Mouse (Mus musculus): Measurements from ENCODE around the gene Polr1a.
"Not testable (repeated sequence)": the region's sequence is repeated elsewhere in the genome, so short reads cannot be mapped to it uniquely, and the experiment has no call there.

Gene Polr1a

GRCm38 (mm10) chr6:71908481-71909381 lies at the start of gene Polr1a, which contains the start of gene Ptcd3:
Gene Polr1a, plus strand, starts transcription at chr6:71909053.
Gene Ptcd3, minus strand, starts transcription at chr6:71908750.
- DNase-seq: peak; percentile 95

GRCm38 (mm10) chr6:71867751-71868150 lies 41.1 kb upstream of the Polr1a start:
- no peak for DNase-seq

- DNase-seq: no peak
Measured at GRCm38 (mm10) chr6:71868809-71869208, 40.0 kb upstream of the Polr1a start.

DNA sequence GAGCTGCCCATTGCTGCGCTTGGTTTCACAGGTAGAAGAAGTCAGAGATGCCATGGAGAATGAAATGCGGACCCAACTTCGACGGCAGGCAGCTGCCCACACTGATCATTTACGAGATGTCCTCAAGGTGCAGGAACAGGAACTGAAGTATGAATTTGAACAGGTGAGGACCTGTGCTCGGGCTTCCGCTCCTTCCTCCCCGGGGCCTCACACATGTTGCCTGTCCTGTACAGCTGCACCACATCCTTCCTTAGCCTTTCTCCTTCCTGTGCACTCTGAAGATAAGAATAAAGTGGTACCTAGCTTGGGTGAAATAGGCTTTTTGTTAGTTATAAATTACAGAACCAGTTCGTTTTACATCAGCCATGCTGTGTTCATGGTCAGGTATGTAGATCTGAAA lies 37.5 kb upstream of the Polr1a start:
- no peak for DNase-seq

DNA sequence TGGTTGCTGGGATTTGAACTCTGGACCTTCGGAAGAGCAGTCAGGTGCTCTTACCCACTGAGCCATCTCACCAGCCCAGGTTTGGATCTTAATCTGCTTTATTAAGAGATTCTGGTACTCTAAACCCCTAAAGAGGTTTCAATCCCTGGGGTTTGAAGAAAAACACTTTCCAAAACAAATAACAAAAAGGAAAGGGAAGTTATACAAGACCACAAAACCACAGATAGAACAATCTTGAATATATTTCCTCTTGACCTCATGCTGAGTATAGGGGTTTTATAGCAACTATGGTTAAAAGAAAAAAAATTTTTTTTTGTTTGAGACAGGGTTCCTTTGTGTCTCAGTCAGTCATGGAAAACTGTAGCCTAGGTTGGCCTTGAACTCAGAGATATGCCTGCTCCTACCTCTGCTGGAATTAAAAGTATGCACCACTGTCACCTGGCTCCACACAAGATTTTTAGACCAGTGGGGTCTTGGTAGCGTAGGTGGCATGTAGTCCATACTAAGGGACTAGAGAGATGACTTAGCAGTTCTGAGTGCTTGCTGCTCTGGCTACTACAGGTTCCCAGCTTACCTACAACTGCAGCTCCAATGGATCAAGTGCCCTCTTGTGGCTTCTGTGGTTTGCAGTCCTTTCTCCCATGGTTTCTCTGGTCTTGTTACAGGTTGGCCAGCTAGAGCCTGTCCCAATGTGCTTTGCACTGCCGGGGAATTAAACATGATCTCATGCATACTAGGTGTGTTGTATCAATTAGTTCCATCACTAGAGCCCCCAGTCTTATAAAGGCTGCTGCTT lies 30.7 kb upstream of the Polr1a start:
- DNase-seq: no peak

- no peak for DNase-seq
Measured at GRCm38 (mm10) chr6:71893263-71893662, 15.6 kb upstream of the Polr1a start.

- DNase-seq: no peak
Measured at GRCm38 (mm10) chr6:71907702-71908235, 1.1 kb upstream of the Polr1a start.

- DNase-seq: no peak
Measured at GRCm38 (mm10) chr6:71909384-71909783, 531 bp downstream of the Polr1a start.

DNA sequence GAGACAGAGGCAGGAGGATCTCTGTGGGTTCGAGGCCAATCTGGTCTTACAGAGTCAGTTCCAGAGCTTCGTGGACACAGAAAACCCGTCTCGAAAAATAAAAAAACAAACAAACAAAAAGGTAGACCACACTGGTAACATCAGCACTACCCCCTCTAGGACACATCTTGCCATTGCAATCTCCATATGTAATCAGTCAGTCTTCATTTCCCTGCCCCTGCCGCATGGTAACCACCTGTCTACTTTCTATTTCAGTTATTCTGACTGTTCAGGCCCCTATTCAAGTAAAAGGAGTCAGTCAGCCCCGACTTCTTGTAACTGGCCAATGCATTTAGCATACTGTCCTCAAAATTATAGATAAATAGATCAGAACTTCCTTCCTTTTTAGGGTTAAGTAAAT lies 987 bp downstream of the Polr1a start:
- no peak for DNase-seq

DNA sequence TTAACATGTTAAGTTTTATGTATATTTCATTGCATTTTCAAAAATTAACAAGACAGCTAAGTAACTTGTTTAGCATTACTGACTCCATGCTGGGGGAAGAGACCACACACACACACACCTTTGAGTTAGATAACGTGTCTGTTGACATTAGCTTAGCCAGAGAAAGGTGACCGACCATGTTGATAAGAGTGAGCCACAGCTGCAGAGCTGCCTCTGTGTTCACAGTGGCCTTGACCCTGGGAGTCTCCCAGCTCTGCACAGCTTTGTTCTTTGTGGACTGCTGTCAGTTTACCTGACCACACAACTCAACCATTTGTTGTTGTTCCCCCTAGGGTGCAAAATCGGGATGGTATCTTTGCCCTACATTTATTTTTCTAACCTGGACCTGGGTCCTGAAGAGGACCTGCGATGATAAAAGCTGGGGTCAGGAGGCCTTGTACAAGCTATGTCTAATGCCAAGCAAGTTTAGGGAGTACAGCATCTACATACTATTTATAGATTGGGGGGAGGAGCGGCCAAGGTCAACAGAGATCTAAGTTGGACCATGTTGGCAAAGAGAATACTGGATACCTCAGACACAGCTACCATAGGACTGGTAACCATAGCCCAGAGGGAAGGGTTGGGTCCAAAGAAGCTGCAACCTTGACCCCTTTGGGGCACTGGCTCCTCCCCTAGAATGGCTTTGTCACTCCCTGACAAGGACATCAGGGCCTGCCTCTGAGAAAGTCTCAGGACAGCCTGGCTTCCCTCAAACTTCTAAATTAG lies 3.0 kb downstream of the Polr1a start:
- no peak for DNase-seq

DNA sequence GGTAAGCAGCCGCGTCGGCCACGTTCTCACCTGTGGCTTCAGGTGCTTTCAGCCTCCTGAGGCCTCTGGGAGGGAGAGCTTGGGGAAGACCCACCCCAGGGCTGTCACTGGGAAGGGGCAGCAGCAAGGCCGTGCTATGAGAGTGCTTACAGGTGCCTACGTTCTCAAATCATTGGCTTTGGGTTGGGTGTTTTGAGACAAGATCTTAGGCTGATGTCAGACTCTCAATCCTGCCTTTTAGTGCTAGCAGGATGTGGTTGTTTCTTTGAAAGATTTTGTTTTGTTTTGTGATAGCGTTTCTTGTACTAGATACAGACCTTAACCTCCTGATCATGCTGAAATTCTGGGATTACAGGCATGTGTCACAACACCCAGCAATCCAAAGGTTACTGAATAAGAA lies 11.9 kb downstream of the Polr1a start:
- no peak for DNase-seq

DNA sequence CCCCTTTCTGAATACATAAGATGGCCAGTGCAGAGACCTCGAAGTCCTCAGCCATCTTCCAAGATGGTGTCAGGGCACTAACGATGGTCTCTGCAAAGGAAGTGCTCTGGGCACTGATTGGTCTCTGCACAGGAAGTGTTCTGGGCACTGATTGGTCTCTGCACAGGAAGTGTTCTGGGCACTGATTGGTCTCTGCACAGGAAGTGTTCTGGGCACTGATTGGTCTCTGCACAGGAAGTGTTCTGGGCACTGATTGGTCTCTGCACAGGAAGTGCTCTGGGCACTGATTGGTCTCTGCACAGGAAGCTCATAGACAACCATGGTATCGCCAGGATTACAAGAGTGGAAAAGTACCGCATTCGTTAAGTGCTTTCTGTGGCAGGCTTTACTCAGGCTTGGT lies 16.4 kb downstream of the Polr1a start:
- DNase-seq: not testable (repeated sequence)

DNA sequence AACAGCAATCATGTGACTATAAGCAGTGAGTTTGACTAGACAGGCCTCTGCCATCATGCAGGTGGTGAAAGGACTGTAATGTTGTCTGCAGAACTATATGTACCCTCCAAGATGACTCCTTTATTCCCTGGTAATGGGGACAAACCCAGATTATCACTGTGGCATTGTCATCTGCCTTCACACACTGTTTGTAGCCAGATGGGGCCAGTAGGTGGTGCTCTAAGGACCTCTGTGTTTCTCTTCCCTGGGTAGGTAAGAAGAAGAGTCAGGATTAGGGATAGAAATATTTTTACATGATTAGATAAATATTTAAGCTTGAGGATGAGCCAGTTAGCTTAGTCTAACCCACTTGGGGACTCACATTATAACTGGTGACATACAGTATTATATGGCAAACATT lies 19.1 kb downstream of the Polr1a start:
- DNase-seq: peak; percentile 52

GRCm38 (mm10) chr6:71930053-71930452 lies 21.2 kb downstream of the Polr1a start:
- DNase-seq: no peak

- DNase-seq: no peak
Measured at GRCm38 (mm10) chr6:71930830-71931437, 22.1 kb downstream of the Polr1a start.

- no peak for DNase-seq
Measured at GRCm38 (mm10) chr6:71932347-71932746, 23.5 kb downstream of the Polr1a start.

DNA sequence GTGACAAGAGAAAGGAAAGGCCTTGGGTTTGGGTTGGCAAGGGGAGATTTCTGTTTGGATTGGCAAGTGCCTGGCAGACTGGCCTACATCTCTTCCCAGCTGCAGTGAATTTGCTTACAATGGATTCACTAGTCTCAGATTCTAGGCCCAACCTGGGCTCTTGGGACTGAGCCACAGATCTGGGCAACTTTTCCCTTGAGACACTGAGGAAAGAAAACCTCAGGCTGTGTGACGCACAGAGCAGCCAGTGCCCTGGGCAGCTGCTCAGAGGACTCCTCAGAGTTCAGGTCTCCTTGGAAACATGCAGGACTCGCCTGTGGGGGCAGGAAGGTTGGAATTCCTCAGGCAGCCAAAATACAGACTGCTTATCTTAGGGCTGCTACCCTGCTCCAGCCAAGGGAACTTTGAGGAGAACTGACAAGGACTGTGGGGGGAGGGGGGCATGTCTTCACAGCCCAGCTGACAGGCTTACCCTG lies 25.3 kb downstream of the Polr1a start:
- DNase-seq: no peak

DNA sequence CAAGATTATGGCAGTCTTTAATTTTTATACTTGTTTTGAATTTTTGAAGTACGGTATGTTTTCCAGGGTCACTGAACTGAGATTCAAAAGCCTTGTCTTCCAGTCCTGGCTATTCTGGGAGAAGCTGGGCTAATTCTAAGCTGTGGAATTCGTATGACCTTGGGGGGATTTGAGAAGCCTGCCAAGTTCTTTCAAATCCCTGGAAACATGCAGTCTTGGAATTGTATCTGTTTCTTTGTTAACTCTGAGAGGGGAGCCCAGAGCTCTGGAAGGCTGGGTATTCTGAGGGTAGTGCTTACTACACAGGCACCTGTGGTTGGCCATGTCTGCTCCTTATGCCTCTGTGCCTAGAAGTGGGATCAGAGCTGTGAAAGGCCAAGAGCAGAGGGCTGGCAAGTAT lies 26.9 kb downstream of the Polr1a start:
- no peak for DNase-seq

- no peak for DNase-seq
Measured at GRCm38 (mm10) chr6:71940912-71941311, 32.1 kb downstream of the Polr1a start.

DNA sequence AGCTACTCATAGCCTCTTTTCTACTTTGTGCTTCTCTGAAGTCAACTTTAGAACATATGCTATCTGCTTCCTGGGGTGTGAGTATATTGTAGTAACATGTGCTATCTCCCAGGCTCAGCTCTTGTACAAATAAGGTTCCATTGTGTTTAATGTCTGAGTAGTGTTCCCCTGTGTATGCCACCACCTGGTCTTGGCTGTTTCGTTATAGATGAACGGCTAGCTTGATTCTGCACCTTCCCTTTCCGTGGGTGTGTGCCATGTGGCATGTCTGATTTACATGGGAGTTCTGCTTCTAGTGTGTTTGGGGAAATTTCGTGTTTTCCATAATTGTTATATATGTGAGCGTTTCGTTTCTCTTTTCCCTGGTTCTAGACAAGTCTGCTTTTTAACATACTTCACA lies 36.2 kb downstream of the Polr1a start:
- no peak for DNase-seq

- no peak for DNase-seq
Measured at GRCm38 (mm10) chr6:71946121-71946520, 37.3 kb downstream of the Polr1a start.

DNA sequence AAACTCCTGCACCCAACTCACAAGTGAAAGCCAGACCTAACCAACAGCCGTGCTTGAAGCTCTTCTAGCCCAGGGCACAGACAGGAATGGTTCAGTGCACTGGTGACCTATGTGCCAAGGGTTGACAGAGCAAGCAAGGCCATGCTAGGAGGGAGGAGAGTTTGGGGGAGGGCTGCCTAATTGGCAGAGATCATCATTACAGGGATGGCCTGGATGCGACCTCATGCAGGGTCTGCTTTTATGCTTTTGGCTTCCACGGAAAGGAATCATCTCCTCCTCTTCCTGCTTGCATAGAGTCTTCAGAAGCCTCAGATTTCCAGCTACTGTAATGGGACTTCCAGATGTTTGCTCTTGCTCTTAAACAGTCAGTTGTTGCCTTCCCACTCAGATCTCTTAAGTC lies 40.9 kb downstream of the Polr1a start:
- peak; percentile 18 for DNase-seq

All from kidney, adult 18-20 months (tissue).